Mouse (Mus musculus) heart, postnatal 0 days (tissue): ENCODE measurements at regions not wholly inside any gene's neighbourhood (a gene's known extent, or its start where the extent isn't known, plus 50 kb on each side); places are given as distances from the start of the nearest gene placed in this dataset.

ENCODE experiments used
- ATAC-seq: fragments of 200-750 bp; cut with Nextera tagmentation; 2 replicates; pipeline ENCODE4 v1.8.0; 2017; ENCODE audit warnings: low read depth, moderate number of reproducible peaks, moderate library complexity; ENCODE audit not compliant: insufficient read depth
- DNase-seq: peaks from one replicate; pipeline ENCODE4 v3.0.0-alpha.2; 2016; ENCODE audit warnings: low spot score
- H3K27ac ChIP-seq: fragments of 300-500 bp; sonication (generic); 2 replicates; pipeline ENCODE4 v1.5.1; 2014; ENCODE audit warnings: low read depth, mild to moderate bottlenecking
- H3K27me3 ChIP-seq: fragments of 300-500 bp; sonication (generic); 2 replicates; pipeline ENCODE4 v1.6.1; 2014; ENCODE audit warnings: low read length, mixed read lengths; ENCODE audit not compliant: control insufficient read depth, insufficient read depth
- H3K36me3 ChIP-seq: fragments of 300-500 bp; sonication (generic); replicated peaks from 2 replicates; pipeline ENCODE4 v1.6.1; 2014; ENCODE audit warnings: low read length, mixed read lengths; ENCODE audit not compliant: control insufficient read depth, insufficient read depth
- H3K4me1 ChIP-seq: fragments of 300-500 bp; sonication (generic); 2 replicates; pipeline ENCODE4 v1.6.1; 2014; ENCODE audit warnings: antibody characterized with exemption; ENCODE audit not compliant: control insufficient read depth, insufficient read depth
- H3K4me2 ChIP-seq: fragments of 300-500 bp; sonication (generic); 2 replicates; pipeline ENCODE4 v1.6.1; 2014; ENCODE audit warnings: low read depth, mild to moderate bottlenecking, low read length, moderate library complexity
- H3K4me3 ChIP-seq: fragments of 300-500 bp; sonication (generic); 2 replicates; pipeline ENCODE4 v1.5.1; 2014; ENCODE audit warnings: low read depth, low read length
- H3K9ac ChIP-seq: fragments of 300-500 bp; sonication (generic); replicated peaks from 2 replicates; pipeline ENCODE4 v1.6.1; 2014; ENCODE audit warnings: low read depth, low read length, mixed read lengths
- H3K9me3 ChIP-seq: fragments of 300-500 bp; sonication (generic); replicated peaks from 2 replicates; pipeline ENCODE4 v1.6.1; 2016; ENCODE audit warnings: low read length; ENCODE audit not compliant: control insufficient read depth
- CTCF ChIP-seq: IDR thresholded peaks from 2 replicates; pipeline ENCODE4 v1.5.1; 2016; ENCODE audit warnings: antibody characterized with exemption, control low read depth, low read depth
- EP300 ChIP-seq: IDR thresholded peaks from 2 replicates; pipeline ENCODE4 v1.6.1; 2016; ENCODE audit warnings: antibody characterized with exemption, low read depth
- WGBS: fragments of 180-500 bp; shearing (Covaris S2); extraction: QIAGEN DNeasy Blood & Tissue Kit; methylation state at CpG from one replicate; pipeline ENCODE4 v1.1.7; 2014; 5-methylcytosine and 5-hydroxymethylcytosine counted together

DNA sequence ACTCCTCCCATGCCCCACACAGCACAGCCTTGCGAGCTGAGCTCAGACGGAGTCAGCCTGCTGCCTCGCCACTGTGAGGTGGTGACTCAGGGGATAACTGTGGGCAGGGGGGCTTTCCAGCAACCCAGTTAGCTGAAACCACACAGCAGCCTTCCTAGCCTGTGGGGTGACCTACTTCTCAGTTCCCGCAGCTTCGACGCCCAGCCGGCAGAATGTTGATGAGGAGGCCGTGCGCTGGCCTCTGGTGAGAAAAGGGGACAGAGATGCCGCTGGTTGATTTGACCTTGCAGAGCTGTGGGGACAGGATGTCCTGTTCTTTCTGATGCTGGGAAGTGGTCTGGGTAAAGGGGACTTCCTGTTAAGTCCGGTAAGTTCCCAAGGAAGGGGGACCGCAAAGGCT is 143.2 kb upstream of the Id2 start:
- H3K4me1 ChIP-seq = peaks cover 7% of the 10 kb centered on the region
- H3K27me3 ChIP-seq = no peaks in the 10 kb centered on the region
- ATAC-seq = no peak; the same call in 1 of the 2 replicates
- no peaks in the 10 kb centered on the region for H3K9me3 ChIP-seq
- TF ChIP-seq CTCF (no peak), EP300 (peak; percentile 73; the same call in 1 of the 2 replicates)
- 36% methylated on average over 12 of the region's 12 CpGs for WGBS
- H3K4me3 ChIP-seq = no peak overlapping the region
- H3K4me2 ChIP-seq = no peak overlapping the region
- no peaks in the 10 kb centered on the region for H3K36me3 ChIP-seq
- no peak overlapping the region for H3K9ac ChIP-seq
- H3K27ac ChIP-seq = no peak overlapping the region
- DNase-seq = no peak

DNA sequence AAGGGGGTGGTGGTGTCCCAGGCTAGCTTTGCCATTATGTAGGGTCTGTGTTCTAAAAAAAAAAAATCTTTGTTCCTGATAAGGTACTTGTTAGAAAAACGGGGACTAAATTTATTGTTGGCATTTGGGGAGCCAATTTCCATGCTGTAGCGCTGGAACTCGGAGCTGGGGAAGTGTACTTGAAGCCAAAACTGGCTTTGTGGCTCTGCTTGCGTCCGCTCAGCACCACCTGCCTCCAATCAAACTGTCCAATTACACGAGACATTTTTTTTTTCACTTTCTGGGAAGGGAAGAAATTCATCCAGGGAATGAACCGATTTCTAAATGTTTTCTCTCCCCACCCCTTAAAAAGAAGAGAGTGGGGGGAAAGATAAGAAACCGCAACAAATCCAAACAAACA is 138.1 kb upstream of the Id2 start:
- H3K4me2 ChIP-seq = no peak overlapping the region
- no peaks in the 10 kb centered on the region for H3K27me3 ChIP-seq
- no peaks in the 10 kb centered on the region for H3K9me3 ChIP-seq
- DNase-seq (no peak), ATAC-seq (no peak)
- no peak overlapping the region for H3K4me3 ChIP-seq
- peaks cover 26% of the 10 kb centered on the region for H3K4me1 ChIP-seq
- no peak for TF ChIP-seq CTCF
- H3K36me3 ChIP-seq = no peaks in the 10 kb centered on the region
- no peak overlapping the region for H3K9ac ChIP-seq
- 46% methylated on average over 8 of the region's 8 CpGs for WGBS
- no peak overlapping the region for H3K27ac ChIP-seq

DNA sequence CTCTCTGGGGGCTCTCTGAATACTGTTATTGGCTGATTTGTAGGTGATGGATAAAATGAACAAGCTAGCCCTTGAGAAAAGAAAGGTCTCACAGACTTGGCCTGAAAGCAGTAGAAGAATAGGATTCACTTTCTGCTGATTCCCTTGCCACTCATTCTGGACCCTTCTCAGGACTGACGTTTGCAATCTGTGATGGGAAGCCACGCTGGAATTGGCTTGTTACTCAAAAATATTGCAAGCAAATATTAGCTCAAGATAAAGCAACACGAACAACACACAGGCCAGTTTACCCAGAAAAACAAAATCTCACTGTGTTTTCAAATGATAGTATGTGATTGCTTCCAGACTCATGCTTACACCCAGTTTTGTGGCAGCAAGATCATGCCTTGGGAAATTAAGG is 137.7 kb upstream of the Id2 start:
- Histone ChIP-seq H3K4me2 (no peak overlapping the region), H3K9me3 (no peaks in the 10 kb centered on the region), H3K9ac (no peak overlapping the region), H3K4me1 (peaks cover 22% of the 10 kb centered on the region), H3K27me3 (no peaks in the 10 kb centered on the region), H3K27ac (no peak overlapping the region), H3K4me3 (no peak overlapping the region), H3K36me3 (no peaks in the 10 kb centered on the region)
- TF ChIP-seq EP300 (no peak), CTCF (no peak)
- no peak for ATAC-seq
- 66% methylated on average over 3 of the region's 3 CpGs for WGBS
- no peak for DNase-seq

DNA sequence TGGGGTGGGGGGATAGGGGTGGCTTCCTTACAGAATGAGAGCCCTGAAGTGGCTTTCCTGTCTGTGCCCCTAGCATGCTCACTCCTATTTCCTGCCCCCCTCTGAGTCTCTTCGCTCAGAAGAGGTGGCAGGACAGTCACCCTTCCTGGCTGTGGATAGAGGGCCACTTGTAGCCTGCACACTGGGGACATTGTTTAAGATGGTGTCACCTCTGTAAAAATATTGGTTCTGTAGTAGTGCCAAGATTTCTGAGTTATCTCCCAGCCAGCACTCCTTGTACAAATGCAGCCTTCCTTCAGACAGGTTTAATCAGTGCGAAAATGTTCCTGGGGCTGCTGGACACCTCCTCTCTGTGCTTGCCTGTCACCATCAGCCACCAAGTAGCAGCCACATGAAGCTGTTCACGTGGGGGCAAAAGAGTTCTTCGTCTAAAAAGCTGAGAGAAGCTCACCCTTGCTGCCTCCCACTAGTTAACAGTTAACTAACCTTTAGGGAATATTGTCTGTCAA is 136.1 kb upstream of the Id2 start:
- ATAC-seq = peak; percentile 73
- no peak for TF ChIP-seq CTCF
- peak; percentile 54 for DNase-seq

GRCm38 (mm10) chr12:25232358-25233026 is 135.6 kb upstream of the Id2 start:
- Histone ChIP-seq H3K4me1 (peaks cover 22% of the 10 kb centered on the region), H3K4me2 (no peak overlapping the region), H3K9me3 (no peaks in the 10 kb centered on the region), H3K9ac (no peak overlapping the region), H3K4me3 (no peak overlapping the region), H3K36me3 (no peaks in the 10 kb centered on the region), H3K27me3 (no peaks in the 10 kb centered on the region), H3K27ac (peak overlapping the region; percentile 13)
- 46% methylated on average over 5 of the region's 5 CpGs for WGBS
- ATAC-seq = peak; percentile 59
- peak; percentile 24 for DNase-seq
- TF ChIP-seq CTCF (no peak), EP300 (no peak)

More for the DNA sequence above, 136.1 kb upstream of the Id2 start:
- Histone ChIP-seq H3K4me1 (peaks cover 22% of the 10 kb centered on the region), H3K9ac (no peak overlapping the region), H3K36me3 (no peaks in the 10 kb centered on the region), H3K4me3 (no peak overlapping the region), H3K27me3 (no peaks in the 10 kb centered on the region), H3K4me2 (no peak overlapping the region), H3K9me3 (no peaks in the 10 kb centered on the region), H3K27ac (peak overlapping the region; percentile 22)
- WGBS = 32% methylated on average over 4 of the region's 4 CpGs

GRCm38 (mm10) chr12:25228708-25229107 is 131.8 kb upstream of the Id2 start:
- ATAC-seq = no peak

More at GRCm38 (mm10) chr12:25228708-25229107, 131.8 kb upstream of the Id2 start:
- Histone ChIP-seq H3K4me3 (no peak overlapping the region), H3K9me3 (no peaks in the 10 kb centered on the region), H3K4me2 (no peak overlapping the region), H3K4me1 (peaks cover 22% of the 10 kb centered on the region), H3K27ac (no peak overlapping the region), H3K9ac (no peak overlapping the region), H3K27me3 (no peaks in the 10 kb centered on the region), H3K36me3 (no peaks in the 10 kb centered on the region)
- no peak for TF ChIP-seq CTCF
- TF ChIP-seq EP300 = no peak
- 79% methylated on average over 2 of the region's 2 CpGs for WGBS
- DNase-seq = no peak
